Mouse (Mus musculus): Measurements from ENCODE around the gene Mdh1b. TPM values are rescaled to one million over a fixed set of nuclear protein-coding genes. Genes with fewer than 3 reads are reported as not detected.

Mdh1b gene
- total RNA-seq, 4 experiments from 2014 or later, result not detected

DNA sequence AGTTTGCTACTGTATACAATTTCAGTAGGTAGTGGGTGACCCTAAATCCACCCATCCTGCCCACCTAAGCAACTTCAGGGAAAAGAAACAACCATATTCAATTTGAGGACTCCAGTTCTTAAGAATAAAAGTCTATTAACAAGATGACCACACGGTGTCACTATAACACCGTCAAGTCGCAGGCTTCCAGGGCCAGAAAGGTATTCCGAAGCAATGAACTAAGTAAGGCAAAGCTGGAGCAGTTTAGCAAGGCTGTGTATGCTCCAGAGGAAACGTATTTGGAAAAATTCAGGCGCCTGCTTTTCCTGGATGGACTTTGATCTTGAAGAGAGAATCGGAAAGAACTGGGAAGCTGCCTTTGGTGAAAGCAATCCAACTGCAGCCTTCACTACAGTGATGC lies 70.5 kb downstream of the Mdh1b start:
- peak; percentile 48 for DNase-seq (ENCODE audit: low spot score)

- DNase-seq (ENCODE audit: low spot score), result peak; percentile 31
These were observed 72.1 kb downstream of the Mdh1b start for GRCm38 (mm10) chr1:63658016-63658415.

Other genes with a start within 250 kb of the Mdh1b start
- not detected for gene Gm39653, start 114.3 kb downstream of the Mdh1b start, total RNA-seq (2022)
- not detected for gene Dytn, start 43.4 kb downstream of the Mdh1b start, total RNA-seq (2022)
- 10 to 100 TPM; 25.3 to 35.4 (median 32.6) TPM for gene Fastkd2, start 296 bp upstream of the Mdh1b start, total RNA-seq (2022)
- gene 4933402D24Rik, start 38.9 kb upstream of the Mdh1b start, total RNA-seq (2022), result not detected